Mouse (Mus musculus) CH12.LX (cell line): ENCODE measurements at regions not wholly inside any gene's neighbourhood (a gene's known extent, or its start where the extent isn't known, plus 50 kb on each side); places are given as distances from the start of the nearest gene placed in this dataset.

Experiments
- DNase-seq: peaks from one replicate; pipeline ENCODE4 v3.0.0-alpha.2; 2013; ENCODE audit errors: extremely low read depth
- H3K27ac ChIP-seq: 2 replicates; pipeline ENCODE4 v1.5.1; 2012; ENCODE audit warnings: low read depth, mild to moderate bottlenecking, control low read depth, moderate library complexity; ENCODE audit not compliant: insufficient read depth
- H3K27me3 ChIP-seq: replicated peaks from 2 replicates; pipeline ENCODE3; 2012; ENCODE audit warnings: inconsistent platforms
- H3K36me3 ChIP-seq, 2 experiments: replicated peaks in 1 of 2; 2 replicates each; pipeline versions ENCODE3 to v1.6.1; 2012; ENCODE audit warnings: inconsistent platforms in 1 of 2, low read length in 1 of 2, mild to moderate bottlenecking in 1 of 2, mixed read lengths in 1 of 2, moderate library complexity in 1 of 2; ENCODE audit not compliant: control insufficient read depth in 1 of 2, insufficient read depth in 1 of 2
- H3K4me1 ChIP-seq, 2 experiments: 2 replicates each; pipeline ENCODE4 v1.6.1; 2012; ENCODE audit warnings: inconsistent platforms in 1 of 2, moderate library complexity in 1 of 2; ENCODE audit not compliant: insufficient read depth in 2 of 2, control insufficient read depth in 1 of 2
- H3K4me2 ChIP-seq: 2 replicates; pipeline ENCODE4 v1.6.1; 2012; ENCODE audit warnings: low read depth, mild to moderate bottlenecking, control low read depth; ENCODE audit not compliant: poor library complexity, insufficient read depth, severe bottlenecking
- H3K4me3 ChIP-seq, 3 experiments: fragments of 150-350 bp in 1 of 3; sonication (generic) in 1 of 3; replicated peaks in 1 of 3; 2 replicates each; pipeline versions ENCODE3 to v1.5.1; 2011 to 2012; ENCODE audit warnings: low read depth in 2 of 3, low read length in 2 of 3, mild to moderate bottlenecking in 2 of 3, moderate library complexity in 2 of 3, control low read depth in 1 of 3, improper control_type of control experiment in 1 of 3, inconsistent platforms in 1 of 3, mixed read lengths in 1 of 3; ENCODE audit not compliant: poor library complexity in 1 of 3
- H3K79me2 ChIP-seq: replicated peaks from 2 replicates; pipeline ENCODE4 v1.6.1; 2012; ENCODE audit warnings: mild to moderate bottlenecking, moderate library complexity; ENCODE audit not compliant: control insufficient read depth, poor library complexity, insufficient read depth, severe bottlenecking; ENCODE audit errors: extremely low read depth
- H3K9ac ChIP-seq: 2 replicates; pipeline ENCODE4 v1.6.1; 2012; ENCODE audit warnings: low read depth, mild to moderate bottlenecking, control low read depth, moderate library complexity; ENCODE audit not compliant: insufficient read depth
- H3K9me3 ChIP-seq: replicated peaks from 2 replicates; pipeline ENCODE3; 2012; ENCODE audit warnings: low read length, inconsistent platforms, mixed read lengths
- BHLHE40 ChIP-seq: IDR thresholded peaks from 2 replicates; pipeline ENCODE4 v1.6.1; 2011; ENCODE audit warnings: mild to moderate bottlenecking, low read depth, low read length, improper control_type of control experiment
- CHD2 ChIP-seq: IDR thresholded peaks from 2 replicates; pipeline ENCODE4 v1.6.1; 2011; ENCODE audit warnings: low read length, improper control_type of control experiment
- E2F4 ChIP-seq: IDR thresholded peaks from 2 replicates; pipeline ENCODE4 v1.6.1; 2011; ENCODE audit warnings: low read depth, low read length, improper control_type of control experiment; ENCODE audit not compliant: insufficient replicate concordance
- ELF1 ChIP-seq: IDR thresholded peaks from 2 replicates; pipeline ENCODE4 v1.6.1; 2014; ENCODE audit warnings: low read depth, mild to moderate bottlenecking, inconsistent platforms, low read length, improper control_type of control experiment
- HCFC1 ChIP-seq: IDR thresholded peaks from 2 replicates; pipeline ENCODE4 v1.6.1; 2012; ENCODE audit warnings: low read depth, mild to moderate bottlenecking, inconsistent platforms, low read length, improper control_type of control experiment
- IRF4 ChIP-seq: IDR thresholded peaks from 2 replicates; pipeline ENCODE4 v1.6.1; 2014; ENCODE audit warnings: low read depth, mild to moderate bottlenecking, inconsistent platforms, low read length, improper control_type of control experiment
- JUND ChIP-seq: conservative IDR thresholded peaks from 2 replicates; pipeline ENCODE4 v1.6.1; 2011; ENCODE audit warnings: low read depth, low read length, improper control_type of control experiment
- KAT2A ChIP-seq: IDR thresholded peaks from 2 replicates; pipeline ENCODE4 v1.6.1; 2012; ENCODE audit warnings: low read length, improper control_type of control experiment, inconsistent platforms; ENCODE audit not compliant: insufficient replicate concordance
- MAZ ChIP-seq: IDR thresholded peaks from 2 replicates; pipeline ENCODE4 v1.6.1; 2012; ENCODE audit warnings: low read depth, mild to moderate bottlenecking, inconsistent platforms, low read length, improper control_type of control experiment, moderate library complexity
- MXI1 ChIP-seq: IDR thresholded peaks from 2 replicates; pipeline ENCODE4 v1.6.1; 2011; ENCODE audit warnings: mild to moderate bottlenecking, low read depth, low read length, improper control_type of control experiment
- MYC ChIP-seq: IDR thresholded peaks from 2 replicates; pipeline ENCODE4 v1.6.1; 2011; ENCODE audit warnings: low read depth, mild to moderate bottlenecking, improper control_type of control experiment, low read length
- NELFE ChIP-seq: IDR thresholded peaks from 2 replicates; pipeline ENCODE4 v1.6.1; 2011; ENCODE audit warnings: low read depth, low read length, improper control_type of control experiment
- POLR2A ChIP-seq: IDR thresholded peaks from 2 replicates; pipeline ENCODE4 v1.6.1; 2011; ENCODE audit warnings: low read depth, mild to moderate bottlenecking, improper control_type of control experiment, low read length
- SIN3A ChIP-seq: IDR thresholded peaks from 2 replicates; pipeline ENCODE4 v1.6.1; 2012; ENCODE audit warnings: low read length, improper control_type of control experiment, inconsistent platforms
- USF1 ChIP-seq: IDR thresholded peaks from 2 replicates; pipeline ENCODE4 v1.6.1; 2014; ENCODE audit warnings: low read depth, mild to moderate bottlenecking, inconsistent platforms, low read length, improper control_type of control experiment
- USF2 ChIP-seq: conservative IDR thresholded peaks from 2 replicates; pipeline ENCODE4 v1.6.1; 2011; ENCODE audit warnings: low read depth, low read length, improper control_type of control experiment
- ZC3H11A ChIP-seq: IDR thresholded peaks from 2 replicates; pipeline ENCODE4 v1.6.1; 2012; ENCODE audit warnings: low read depth, mild to moderate bottlenecking, inconsistent platforms, low read length, improper control_type of control experiment
- ZKSCAN1 ChIP-seq: IDR thresholded peaks from 2 replicates; pipeline ENCODE4 v1.6.1; 2012; ENCODE audit warnings: low read depth, inconsistent platforms, low read length, improper control_type of control experiment, borderline replicate concordance
- dilution Hi-C: fragments of 300-500 bp; cut with MboI; formaldehyde crosslinking; loops from 2 replicates; pipeline ENCODE4 v1.14.3; 2020; ENCODE audit warnings: low sequenced_read_pairs; ENCODE audit not compliant: extremely low pct_unique_long_range_greater_than_20kb, extremely low pct_ligation_motif_present
- in situ Hi-C: fragments of 300-500 bp; cut with MboI; formaldehyde crosslinking; loops from 3 replicates; pipeline ENCODE4 v1.14.3; 2019; ENCODE audit warnings: low sequenced_read_pairs, low pct_ligation_motif_present, low pct_unique_long_range_greater_than_20kb, mixed read lengths

GRCm38 (mm10) chr19:37815627-37816026 is 118.0 kb downstream of the Cyp26a1 start:
- H3K9ac ChIP-seq, result no peak overlapping the region
- in situ Hi-C loops, result no loop called here
- dilution Hi-C loops, result no loop called here
- H3K27me3 ChIP-seq, result no peaks in the 10 kb centered on the region
- no peak for DNase-seq
- no peak overlapping the region for H3K4me2 ChIP-seq
- H3K4me1 ChIP-seq, result peaks cover 0 to 29% of the 10 kb centered on the region in 2 experiments; a peak in 2 of 4 replicates
- TF ChIP-seq BHLHE40 (0 out of 2 replicates have a peak, but pooled peaks have one; percentile 32), E2F4 (no peak)
- no peak overlapping the region for H3K4me3 ChIP-seq
- no peaks in the 10 kb centered on the region for H3K79me2 ChIP-seq
- H3K27ac ChIP-seq, result no peak overlapping the region
- no peaks in the 10 kb centered on the region for H3K36me3 ChIP-seq
- H3K9me3 ChIP-seq, result peaks cover 5% of the 10 kb centered on the region

GRCm38 (mm10) chr19:37821243-37821642 is 123.6 kb downstream of the Cyp26a1 start:
- Histone ChIP-seq H3K79me2 (no peaks in the 10 kb centered on the region), H3K36me3 (no peaks in the 10 kb centered on the region), H3K4me2 (no peak overlapping the region), H3K4me1 (peaks cover 0 to 52% of the 10 kb centered on the region in 2 experiments; a peak in 2 of 4 replicates), H3K27me3 (no peaks in the 10 kb centered on the region), H3K27ac (no peak overlapping the region), H3K9ac (no peak overlapping the region), H3K4me3 (peak overlapping the region in 1 of 3 experiments; percentile 50), H3K9me3 (peaks cover 5% of the 10 kb centered on the region)
- DNase-seq, result peak; percentile 24
- dilution Hi-C loops, result no loop called here
- in situ Hi-C loops, result no loop called here
- TF ChIP-seq KAT2A (no peak), USF1 (no peak), JUND (no peak), CHD2 (no peak), POLR2A (no peak), ELF1 (no peak), MAZ (no peak), ZKSCAN1 (no peak), SIN3A (no peak), USF2 (no peak), IRF4 (no peak), NELFE (no peak), MYC (no peak), MXI1 (no peak), HCFC1 (no peak), ZC3H11A (no peak)
